Mouse (Mus musculus): Measurements from ENCODE around the gene Pcdh7.

DNA sequence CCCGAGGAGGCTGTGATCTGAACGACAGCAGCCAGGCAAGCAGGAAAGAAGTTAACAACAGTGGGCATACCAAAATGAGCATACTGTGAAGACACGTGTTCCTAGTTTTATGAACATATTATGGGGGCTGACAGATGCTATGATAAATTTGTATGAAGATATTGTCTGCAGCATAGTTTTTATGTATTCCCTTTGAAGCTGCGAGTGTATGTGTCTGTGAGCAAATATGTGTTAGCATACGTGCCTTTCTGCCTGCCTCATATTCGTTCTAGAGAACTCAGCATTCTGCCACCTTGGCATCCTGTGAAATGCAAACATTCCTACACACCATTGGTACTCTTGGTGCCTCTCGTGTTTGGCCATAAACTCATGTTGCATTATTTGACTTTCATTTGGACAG is 307.4 kb downstream of the Pcdh7 start:
- TF ChIP-seq POLR2A (IDR thresholded peaks at IDR 0.05; ENCODE audit: borderline replicate concordance, extremely low read depth, insufficient read depth, insufficient read length, poor library complexity, severe bottlenecking) = no peak
- TF ChIP-seq CTCF (IDR thresholded peaks at IDR 0.05; ENCODE audit: borderline replicate concordance, extremely low read depth, insufficient read depth, insufficient read length) = no peak

All from brain, embryonic 14.5 days (tissue).